Mouse (Mus musculus) bone marrow macrophage, adult 2 months (primary cell): ENCODE measurements around the gene Pla2g1b.

ENCODE experiments used
- CTCF ChIP-seq: IDR thresholded peaks from 2 replicates; pipeline ENCODE4 v1.5.1; 2012; ENCODE audit warnings: low read depth, mild to moderate bottlenecking, low read length, moderate library complexity
- POLR2A ChIP-seq: IDR thresholded peaks from 2 replicates; pipeline ENCODE4 v1.6.1; 2012; ENCODE audit warnings: mild to moderate bottlenecking, low read depth, low read length, borderline replicate concordance

- no peak for TF ChIP-seq POLR2A
- TF ChIP-seq CTCF = no peak
Observed at GRCm38 (mm10) chr5:115475337-115476106, 9.5 kb downstream of the Pla2g1b start.
